Mouse (Mus musculus) embryo, embryonic 11.5 days (tissue): Measurements from ENCODE around the gene Defa30.
"Not testable (repeated sequence)": the region's sequence is repeated elsewhere in the genome, so short reads cannot be mapped to it uniquely, and the experiment has no call there.

ENCODE experiments used
- DNase-seq: peaks from one replicate; pipeline ENCODE4 v3.0.0-alpha.2; 2012; ENCODE audit warnings: low read depth, low spot score

Defa30 gene

GRCm38 (mm10) chr8:21134342-21134741, at the start of gene Defa30:
TSS of gene Defa30 (plus strand) at chr8:21134642.
- not testable (repeated sequence) for DNase-seq

- peak; percentile 48 for DNase-seq
These were observed 41.3 kb upstream of the Defa30 start for GRCm38 (mm10) chr8:21093106-21093505.

GRCm38 (mm10) chr8:21095950-21096349, 38.5 kb upstream of the Defa30 start, which contains the start of gene Gm14851:
TSS of gene Gm14851 (minus strand) at chr8:21096050.
- not testable (repeated sequence) for DNase-seq

GRCm38 (mm10) chr8:21161977-21162376, 27.5 kb downstream of the Defa30 start, which contains the start of gene Defa22:
TSS of gene Defa22 (plus strand) at chr8:21162277.
- not testable (repeated sequence) for DNase-seq
